Mouse (Mus musculus) neural tube, embryonic 10.5 days (tissue): ENCODE measurements at regions not wholly inside any gene's neighbourhood (a gene's known extent, or its start where the extent isn't known, plus 50 kb on each side); places are given as distances from the start of the nearest gene placed in this dataset.
A peak's percentile ranks its signal among the peaks of the same experiment; 100 is the strongest.

ENCODE experiments used
- DNase-seq: peaks from one replicate; pipeline ENCODE4 v3.0.0-alpha.2; 2017; ENCODE audit warnings: low spot score; ENCODE audit errors: extremely low spot score

- DNase-seq, result no peak
Measured at GRCm38 (mm10) chr9:112608932-112609331, 373.2 kb upstream of the Arpp21 start.

GRCm38 (mm10) chr9:112607221-112607620 lies 371.5 kb upstream of the Arpp21 start:
- DNase-seq, result no peak

- no peak for DNase-seq
Measured at GRCm38 (mm10) chr9:112595731-112596130, 360.0 kb upstream of the Arpp21 start.

GRCm38 (mm10) chr9:112590241-112590640 lies 354.5 kb upstream of the Arpp21 start:
- DNase-seq, result no peak

- no peak for DNase-seq
Measured at GRCm38 (mm10) chr9:112573316-112573715, 337.6 kb upstream of the Arpp21 start.

GRCm38 (mm10) chr9:112561348-112561747 lies 325.6 kb upstream of the Arpp21 start:
- no peak for DNase-seq

- DNase-seq, result no peak
Measured at GRCm38 (mm10) chr9:112560226-112560625, 324.5 kb upstream of the Arpp21 start.

- no peak for DNase-seq
Measured at GRCm38 (mm10) chr9:112537924-112538323, 302.2 kb upstream of the Arpp21 start.

- DNase-seq, result no peak
Measured at GRCm38 (mm10) chr9:112525377-112525776, 289.6 kb upstream of the Arpp21 start.

- no peak for DNase-seq
Measured at GRCm38 (mm10) chr9:112523251-112523650, 287.5 kb upstream of the Arpp21 start.

GRCm38 (mm10) chr9:112510716-112511115 lies 275.0 kb upstream of the Arpp21 start:
- no peak for DNase-seq

- DNase-seq, result no peak
Measured at GRCm38 (mm10) chr9:112506871-112507270, 271.1 kb upstream of the Arpp21 start.

- no peak for DNase-seq
Measured at GRCm38 (mm10) chr9:112498676-112499075, 262.9 kb upstream of the Arpp21 start.

- DNase-seq, result no peak
Measured at GRCm38 (mm10) chr9:112495930-112496527, 260.3 kb upstream of the Arpp21 start.

GRCm38 (mm10) chr9:112490963-112491362 lies 255.2 kb upstream of the Arpp21 start:
- DNase-seq, result no peak

GRCm38 (mm10) chr9:112476644-112477043 lies 240.9 kb upstream of the Arpp21 start:
- no peak for DNase-seq

- no peak for DNase-seq
Measured at GRCm38 (mm10) chr9:112457594-112457993, 221.9 kb upstream of the Arpp21 start.

GRCm38 (mm10) chr9:112454706-112455105 lies 219.0 kb upstream of the Arpp21 start:
- DNase-seq, result peak; percentile 49

GRCm38 (mm10) chr9:112447515-112447914 lies 211.8 kb upstream of the Arpp21 start:
- no peak for DNase-seq

GRCm38 (mm10) chr9:112446981-112447380 lies 211.2 kb upstream of the Arpp21 start:
- DNase-seq, result no peak

- DNase-seq, result no peak
Measured at GRCm38 (mm10) chr9:112446027-112446352, 210.3 kb upstream of the Arpp21 start.

GRCm38 (mm10) chr9:112445230-112446026 lies 209.7 kb upstream of the Arpp21 start:
- DNase-seq, result no peak

- DNase-seq, result no peak
Measured at GRCm38 (mm10) chr9:112444220-112444619, 208.5 kb upstream of the Arpp21 start.
